Mouse (Mus musculus) bone marrow, adult 2 months (tissue): ENCODE data around the gene Tspan9. TPM values are rescaled to one million over a fixed set of nuclear protein-coding genes. Genes with fewer than 3 reads are reported as not detected.

Experiments used
- H3K27ac ChIP-seq: fragments of 200-500 bp; 2 replicates; pipeline ENCODE4 v1.5.1; 2012; ENCODE audit warnings: low read depth, mild to moderate bottlenecking, control low read depth, inconsistent platforms, low read length; ENCODE audit not compliant: control insufficient read depth, poor library complexity, insufficient read depth
- H3K4me1 ChIP-seq: fragments of 200-500 bp; 2 replicates; pipeline ENCODE4 v1.6.1; 2011; ENCODE audit warnings: low read length; ENCODE audit not compliant: control insufficient read depth, insufficient read depth
- H3K4me3 ChIP-seq: fragments of 200-500 bp; replicated peaks from 2 replicates; pipeline ENCODE3; 2011; ENCODE audit warnings: mild to moderate bottlenecking, low read depth, low read length, control low read depth; ENCODE audit not compliant: control insufficient read depth
- CTCF ChIP-seq: fragments of 200-500 bp; IDR thresholded peaks from 2 replicates; pipeline ENCODE4 v1.5.1; 2011; ENCODE audit warnings: low read length, control low read depth; ENCODE audit not compliant: control insufficient read depth, insufficient read depth
- POLR2A ChIP-seq: fragments of 200-500 bp; IDR thresholded peaks from 2 replicates; pipeline ENCODE4 v1.6.1; 2011; ENCODE audit warnings: low read depth, mild to moderate bottlenecking, control low read depth, low read length, borderline replicate concordance; ENCODE audit not compliant: control insufficient read depth
- WGBS: fragments of 180-500 bp; shearing (Covaris S2); methylation state at CpG from one replicate; pipeline ENCODE4 v1.1.7; 2018; 5-methylcytosine and 5-hydroxymethylcytosine counted together
- polyA plus RNA-seq: library from polyadenylated mRNA; stranded (reverse); fragments of >200 nt; gene quantifications from 2 replicates; pipeline ENCODE4 v1.2.4, GENCODE M21; 2011; ENCODE audit warnings: low replicate concordance; ENCODE audit not compliant: missing spikeins, insufficient read depth, insufficient read length

Gene Tspan9
- polyA plus RNA-seq, 1 experiment = 10.2 TPM

DNA sequence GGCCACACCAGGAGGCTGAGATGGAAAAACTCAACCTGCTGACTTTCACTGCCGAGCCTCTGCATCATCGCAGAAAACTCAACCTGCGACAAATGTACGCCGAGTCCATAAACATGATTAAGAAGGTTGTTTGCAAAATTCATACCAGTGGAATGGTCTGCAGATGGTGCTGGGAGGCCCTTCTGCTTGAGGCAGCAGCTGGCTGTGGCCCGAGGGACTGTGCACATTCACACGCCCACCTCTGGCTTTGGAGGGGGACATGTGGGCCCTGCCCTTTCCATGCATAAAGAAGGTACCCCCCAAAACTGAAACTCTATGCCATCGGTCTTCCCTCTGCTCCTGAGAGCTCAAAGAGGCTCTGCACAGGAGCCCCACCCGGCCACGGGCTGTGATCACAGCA is 141.3 kb downstream of the Tspan9 start:
- Histone ChIP-seq H3K4me3 (no peak overlapping the region), H3K27ac (no peak overlapping the region), H3K4me1 (no peaks in the 10 kb centered on the region)
- 82% methylated on average over 10 of the region's 10 CpGs for WGBS
- no peak for TF ChIP-seq POLR2A

- H3K4me3 ChIP-seq = no peak overlapping the region
- H3K27ac ChIP-seq = no peak overlapping the region
- no peaks in the 10 kb centered on the region for H3K4me1 ChIP-seq
- no peak for TF ChIP-seq POLR2A
- TF ChIP-seq CTCF = no peak
- WGBS = 73% methylated on average over 1 of the region's 1 CpGs
Measured at GRCm38 (mm10) chr6:128001587-128001986, 141.8 kb downstream of the Tspan9 start.

GRCm38 (mm10) chr6:128000777-128001176 is 142.6 kb downstream of the Tspan9 start:
- H3K4me1 ChIP-seq = no peaks in the 10 kb centered on the region
- H3K27ac ChIP-seq = no peak overlapping the region
- TF ChIP-seq CTCF = no peak
- TF ChIP-seq POLR2A = no peak
- WGBS = 92% methylated on average over 3 of the region's 3 CpGs
- no peak overlapping the region for H3K4me3 ChIP-seq

DNA sequence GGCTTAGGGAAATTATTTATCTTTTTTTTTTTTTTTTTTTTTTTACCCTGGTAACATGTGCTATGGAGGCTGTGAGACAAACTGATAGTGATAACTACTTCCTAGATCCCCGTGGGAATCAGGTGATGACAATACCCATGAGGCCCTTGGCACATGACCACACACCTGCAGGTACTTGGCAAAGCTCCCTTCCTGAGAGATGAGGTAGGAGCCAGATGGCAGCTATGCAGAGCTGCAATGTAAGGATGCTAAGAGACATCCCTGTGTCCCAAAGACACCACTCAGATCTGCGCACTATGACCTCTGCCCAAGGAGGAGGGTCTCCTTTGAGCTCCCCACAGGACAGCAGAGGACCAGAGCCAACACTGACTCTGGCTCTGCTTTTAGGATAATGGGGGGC is 144.3 kb downstream of the Tspan9 start:
- 65% methylated on average over 2 of the region's 2 CpGs for WGBS
- TF ChIP-seq CTCF (no peak), POLR2A (no peak)

GRCm38 (mm10) chr6:127996928-127997327 is 146.5 kb downstream of the Tspan9 start:
- Histone ChIP-seq H3K4me1 (no peaks in the 10 kb centered on the region), H3K27ac (no peak overlapping the region), H3K4me3 (no peak overlapping the region)
- 78% methylated on average over 5 of the region's 5 CpGs for WGBS
- TF ChIP-seq POLR2A (no peak), CTCF (peak; percentile 26; the same call in 1 of the 2 replicates)

More for the DNA sequence above, 144.3 kb downstream of the Tspan9 start:
- H3K4me1 ChIP-seq = no peaks in the 10 kb centered on the region
- no peak overlapping the region for H3K27ac ChIP-seq
- H3K4me3 ChIP-seq = no peak overlapping the region

DNA sequence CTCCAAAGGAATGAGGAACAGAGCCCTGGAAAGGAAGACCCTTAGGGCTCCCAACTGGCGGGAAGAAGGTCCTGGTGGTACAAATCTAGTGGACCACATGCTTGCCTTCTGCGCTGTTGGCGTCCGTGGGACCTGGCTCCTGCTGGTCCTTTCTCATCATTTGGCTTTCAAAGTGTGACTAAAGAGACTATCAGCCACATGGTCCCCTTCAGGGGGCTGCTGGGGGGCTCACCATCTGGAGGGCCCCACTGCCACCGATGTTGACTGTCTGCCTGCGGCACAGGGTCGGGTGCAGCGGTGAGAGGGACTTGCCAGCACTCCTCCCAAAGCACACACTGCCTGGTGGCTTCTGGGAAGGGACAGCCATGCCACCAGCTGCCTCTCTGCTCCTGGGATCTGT is 150.4 kb downstream of the Tspan9 start:
- no peak for TF ChIP-seq POLR2A
- Histone ChIP-seq H3K27ac (no peak overlapping the region), H3K4me3 (no peak overlapping the region), H3K4me1 (no peaks in the 10 kb centered on the region)
- WGBS = 76% methylated on average over 8 of the region's 8 CpGs

- WGBS = 46% methylated on average over 11 of the region's 11 CpGs
- Histone ChIP-seq H3K4me3 (no peak overlapping the region), H3K4me1 (no peaks in the 10 kb centered on the region), H3K27ac (no peak overlapping the region)
- no peak for TF ChIP-seq POLR2A
- no peak for TF ChIP-seq CTCF
Measured at GRCm38 (mm10) chr6:127991509-127992176, 151.8 kb downstream of the Tspan9 start.

- TF ChIP-seq POLR2A = no peak
- no peak for TF ChIP-seq CTCF
- 77% methylated on average over 11 of the region's 11 CpGs for WGBS
- Histone ChIP-seq H3K27ac (no peak overlapping the region), H3K4me3 (no peak overlapping the region), H3K4me1 (no peaks in the 10 kb centered on the region)
Measured at GRCm38 (mm10) chr6:127989624-127990212, 153.7 kb downstream of the Tspan9 start.
